Mouse (Mus musculus): ENCODE measurements around the gene Efemp2.

GRCm38 (mm10) chr19:5456922-5457745 lies 16.6 kb upstream of the Efemp2 start:
- TF ChIP-seq GATA1 (IDR thresholded peaks at IDR 0.05; ENCODE audit: low read length) (no peak), TAL1 (IDR thresholded peaks at IDR 0.05; ENCODE audit: low read length) (no peak)

Measured in erythroblast, embryonic 14.5 days (primary cell).